Mouse (Mus musculus) liver, adult (tissue): ENCODE results near the gene Mrrf.
A peak's percentile ranks its signal among the peaks of the same experiment; 100 is the strongest.

Experiments
- GATA4 ChIP-seq: IDR thresholded peaks from 2 replicates; pipeline ENCODE4 v1.6.1; 2014; ENCODE audit warnings: mild to moderate bottlenecking, low read length; ENCODE audit not compliant: insufficient replicate concordance

Mrrf gene

GRCm38 (mm10) chr2:36234526-36235368 is 98.6 kb downstream of the Mrrf start:
- no peak for TF ChIP-seq GATA4

GRCm38 (mm10) chr2:36235917-36236316 is 99.7 kb downstream of the Mrrf start:
- no peak for TF ChIP-seq GATA4

- 0 out of 2 replicates have a peak, but pooled peaks have one; percentile 1 for TF ChIP-seq GATA4
Observed at GRCm38 (mm10) chr2:36236889-36237288, 100.7 kb downstream of the Mrrf start.

- no peak for TF ChIP-seq GATA4
Observed at GRCm38 (mm10) chr2:36237557-36237956, 101.4 kb downstream of the Mrrf start.

- TF ChIP-seq GATA4: no peak
Observed at GRCm38 (mm10) chr2:36238467-36238866, 102.3 kb downstream of the Mrrf start.

GRCm38 (mm10) chr2:36238951-36239350 is 102.8 kb downstream of the Mrrf start:
- TF ChIP-seq GATA4: no peak
